Mouse (Mus musculus) adrenal gland, postnatal 10 days (tissue): ENCODE measurements around the gene C5ar2. TPM values are rescaled to one million over a fixed set of nuclear protein-coding genes. Genes with fewer than 3 reads are reported as not detected.
A peak's percentile ranks its signal among the peaks of the same experiment; 100 is the strongest.

Experiments
- DNase-seq: peaks from one replicate; pipeline ENCODE4 v3.0.0; 2021; ENCODE audit warnings: mixed read lengths
- total RNA-seq, 2 experiments: library from RNA; stranded (reverse); gene quantifications; 2 replicates each; pipeline ENCODE4 v1.2.3; 2021

Gene C5ar2
- total RNA-seq, 2 experiments from 2014 or later: 0.36 to 0.67 TPM

GRCm38 (mm10) chr7:16197166-16197565, 46.8 kb downstream of the C5ar2 start:
- DNase-seq: no peak

GRCm38 (mm10) chr7:16196616-16197015, 47.3 kb downstream of the C5ar2 start:
- no peak for DNase-seq

GRCm38 (mm10) chr7:16193702-16194101, 50.3 kb downstream of the C5ar2 start:
- no peak for DNase-seq

GRCm38 (mm10) chr7:16192315-16192714, 51.6 kb downstream of the C5ar2 start:
- DNase-seq: peak; percentile 85

- no peak for DNase-seq
These were observed 56.5 kb downstream of the C5ar2 start for GRCm38 (mm10) chr7:16187494-16187893.

Other genes with a start within 250 kb of the C5ar2 start
- gene Bicra, start 196.2 kb downstream of the C5ar2 start, total RNA-seq: 10 to 100 TPM in 1 of 2 experiments, 1 to 10 TPM in 1; 8.5 to 11.0 TPM
- gene Zfp541, start 182.3 kb downstream of the C5ar2 start, total RNA-seq: under 1 TPM; 0.09 TPM
- gene Napa, start 145.7 kb downstream of the C5ar2 start, total RNA-seq: 100 to 1,000 TPM; 106 to 109 TPM
- gene Kptn, start 124.3 kb downstream of the C5ar2 start, total RNA-seq: 10 to 100 TPM; 24.9 to 25.4 TPM
- gene Slc8a2, start 114.3 kb downstream of the C5ar2 start, total RNA-seq: 1 to 10 TPM; 3.0 to 3.8 TPM
- 10 to 100 TPM in 1 of 2 experiments, 1 to 10 TPM in 1; 9.6 to 12.2 TPM for gene Meis3, start 69.1 kb downstream of the C5ar2 start, total RNA-seq
- 10 to 100 TPM; 10.4 to 14.9 TPM for gene Dhx34, start 22.1 kb downstream of the C5ar2 start, total RNA-seq
- gene C5ar1, start 15.4 kb upstream of the C5ar2 start, total RNA-seq: 1 to 10 TPM; 2.7 to 3.9 TPM
- 10 to 100 TPM; 20.4 to 24.2 TPM for gene Inafm1, start 29.5 kb upstream of the C5ar2 start, total RNA-seq
- gene Ccdc9, start 42.6 kb upstream of the C5ar2 start, total RNA-seq: 10 to 100 TPM; 54.7 to 67.5 TPM
- 10 to 100 TPM in 1 of 2 experiments, 1 to 10 TPM in 1; 7.9 to 13.9 TPM for gene Bbc3, start 64.2 kb upstream of the C5ar2 start, total RNA-seq
- gene Sae1, start 143.7 kb upstream of the C5ar2 start, total RNA-seq: 10 to 100 TPM; 60.8 to 64.0 TPM
- 10 to 100 TPM; 44.0 to 54.3 TPM for gene Zc3h4, start 156.8 kb upstream of the C5ar2 start, total RNA-seq
- gene Tmem160, start 208.6 kb upstream of the C5ar2 start, total RNA-seq: 10 to 100 TPM; 43.9 to 46.8 TPM
- not detected for gene Npas1, start 233.6 kb upstream of the C5ar2 start, total RNA-seq